Mouse (Mus musculus) myocyte (in vitro differentiated cells): Measurements from ENCODE around the gene Tjp3. TPM values are rescaled to one million over a fixed set of nuclear protein-coding genes. Genes with fewer than 3 reads are reported as not detected.

ENCODE experiments used
- H3K27me3 ChIP-seq: one replicate; pipeline ENCODE4 v1.6.1; 2011; ENCODE audit not compliant: control insufficient read depth, insufficient read depth, insufficient read length
- H3K36me3 ChIP-seq: one replicate; pipeline ENCODE4 v1.6.1; 2011; ENCODE audit not compliant: control insufficient read depth, insufficient read depth
- H3K4me2 ChIP-seq: one replicate; pipeline ENCODE4 v1.6.1; 2011; ENCODE audit warnings: low read depth, control low read depth
- H3K4me3 ChIP-seq: one replicate; pipeline ENCODE4 v1.5.1; 2011; ENCODE audit warnings: mild to moderate bottlenecking, control low read depth, moderate library complexity
- H3K79me2 ChIP-seq: one replicate; pipeline ENCODE4 v1.6.1; 2011; ENCODE audit not compliant: control insufficient read depth, insufficient read depth
- H3ac ChIP-seq: one replicate; pipeline ENCODE4 v1.6.1; 2011; ENCODE audit not compliant: control insufficient read depth, insufficient read length
- CEBPB ChIP-seq: IDR thresholded peaks from 2 replicates; pipeline ENCODE4 v1.6.1; 2011; ENCODE audit warnings: mild to moderate bottlenecking, moderate library complexity; ENCODE audit not compliant: poor library complexity, insufficient read depth, severe bottlenecking
- E2F4 ChIP-seq: IDR thresholded peaks from one replicate; pipeline ENCODE4 v1.6.1; 2011; ENCODE audit warnings: mild to moderate bottlenecking, control low read depth, moderate library complexity; ENCODE audit not compliant: insufficient read depth
- MAX ChIP-seq: IDR thresholded peaks from one replicate; pipeline ENCODE4 v1.6.1; 2011; ENCODE audit warnings: low read depth, mild to moderate bottlenecking, control low read depth
- MYOD1 ChIP-seq, 3 experiments: IDR thresholded peaks; one replicate each; pipeline ENCODE4 v1.6.1; 2011; ENCODE audit warnings: control low read depth in 2 of 3, low read depth in 2 of 3, mild to moderate bottlenecking in 2 of 3, moderate library complexity in 1 of 3; ENCODE audit not compliant: insufficient read length in 2 of 3, control insufficient read depth in 1 of 3
- MYOG ChIP-seq, 3 experiments: IDR thresholded peaks; one replicate each; pipeline ENCODE4 v1.6.1; 2011; ENCODE audit warnings: control low read depth in 2 of 3, low read depth in 2 of 3, mild to moderate bottlenecking in 2 of 3; ENCODE audit not compliant: insufficient read length in 2 of 3, control insufficient read depth in 1 of 3, insufficient read depth in 1 of 3
- POLR2A ChIP-seq: IDR thresholded peaks from one replicate; pipeline ENCODE4 v1.6.1; 2011; ENCODE audit warnings: low read depth, mild to moderate bottlenecking, control low read depth, moderate library complexity; ENCODE audit not compliant: insufficient read length
- POLR2AphosphoS2 ChIP-seq: IDR thresholded peaks from one replicate; pipeline ENCODE4 v1.6.1; 2011; ENCODE audit warnings: low read depth, control low read depth; ENCODE audit not compliant: insufficient read length
- REST ChIP-seq: IDR thresholded peaks from one replicate; pipeline ENCODE4 v1.6.1; 2011; ENCODE audit warnings: mild to moderate bottlenecking, control low read depth, moderate library complexity; ENCODE audit not compliant: insufficient read depth, insufficient read length
- SRF ChIP-seq: IDR thresholded peaks from one replicate; pipeline ENCODE4 v1.6.1; 2011; ENCODE audit warnings: low read depth; ENCODE audit not compliant: control insufficient read depth, insufficient read length
- TCF12 ChIP-seq: IDR thresholded peaks from one replicate; pipeline ENCODE4 v1.6.1; 2011; ENCODE audit warnings: mild to moderate bottlenecking, control low read depth; ENCODE audit not compliant: poor library complexity, insufficient read depth, severe bottlenecking
- TCF3 ChIP-seq: IDR thresholded peaks from one replicate; pipeline ENCODE4 v1.6.1; 2011; ENCODE audit warnings: low read depth, control low read depth; ENCODE audit not compliant: insufficient read length
- USF1 ChIP-seq: IDR thresholded peaks from one replicate; pipeline ENCODE4 v1.6.1; 2011; ENCODE audit warnings: low read depth, mild to moderate bottlenecking, control low read depth, moderate library complexity
- polyA plus RNA-seq: library from polyadenylated mRNA; unstranded; fragments of >200 nt; fragmentation: generic; extraction: Trizol; gene quantifications from one replicate; pipeline ENCODE4 v1.2.1, GENCODE M21; 2012; ENCODE audit warnings: missing spikeins

The Tjp3 gene
- polyA plus RNA-seq, 1 experiment = 0.17 TPM

DNA sequence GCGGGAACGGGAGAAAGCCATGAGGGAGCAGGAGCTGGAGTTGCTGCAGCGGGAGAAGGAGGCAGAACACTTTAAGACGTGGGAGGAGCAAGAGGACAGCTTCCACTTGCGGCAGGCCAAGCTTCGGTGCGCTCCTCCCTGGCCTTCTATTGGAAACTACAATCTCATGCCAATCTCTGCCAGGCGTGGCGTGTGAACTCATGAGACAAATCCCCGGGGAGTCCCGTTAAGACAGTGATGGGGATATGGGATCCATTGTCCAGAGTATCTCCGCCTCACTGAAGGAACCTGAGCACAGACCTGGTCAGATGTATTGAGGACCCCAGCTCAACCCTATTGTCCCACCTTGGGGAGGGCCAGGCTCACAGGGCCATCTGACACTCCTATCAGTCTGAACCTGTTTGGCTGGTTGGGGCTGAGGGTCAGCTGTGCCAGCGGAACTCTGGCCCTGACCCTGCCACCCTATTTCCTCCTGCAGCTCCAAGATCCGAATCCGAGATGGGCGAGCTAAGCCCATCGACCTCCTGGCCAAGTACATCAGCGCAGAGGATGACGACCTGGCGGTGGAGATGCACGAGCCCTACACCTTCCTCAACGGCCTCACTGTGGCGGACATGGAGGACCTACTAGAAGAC lies 31.9 kb upstream of the Tjp3 start:
- H3K36me3 ChIP-seq = peaks cover 10% of the 10 kb centered on the region
- H3K79me2 ChIP-seq = peaks cover 19% of the 10 kb centered on the region
- no peak overlapping the region for H3K4me3 ChIP-seq
- no peaks in the 10 kb centered on the region for H3K27me3 ChIP-seq
- H3ac ChIP-seq = no peak overlapping the region
- no peak for TF ChIP-seq CEBPB
- TF ChIP-seq REST = no peak
- no peak for TF ChIP-seq MYOD1 (IDR thresholded peaks at IDR 0.05; ENCODE audit: control insufficient read depth in 1 of 3, insufficient read length in 2 of 3, low read depth in 2 of 3)
- TF ChIP-seq E2F4 = no peak
- no peak for TF ChIP-seq POLR2A
- no peak for TF ChIP-seq SRF
- TF ChIP-seq USF1 = no peak
- TF ChIP-seq MAX = no peak
- TF ChIP-seq POLR2AphosphoS2 = no peak
- no peak for TF ChIP-seq TCF3
- H3K4me2 ChIP-seq = no peak overlapping the region

DNA sequence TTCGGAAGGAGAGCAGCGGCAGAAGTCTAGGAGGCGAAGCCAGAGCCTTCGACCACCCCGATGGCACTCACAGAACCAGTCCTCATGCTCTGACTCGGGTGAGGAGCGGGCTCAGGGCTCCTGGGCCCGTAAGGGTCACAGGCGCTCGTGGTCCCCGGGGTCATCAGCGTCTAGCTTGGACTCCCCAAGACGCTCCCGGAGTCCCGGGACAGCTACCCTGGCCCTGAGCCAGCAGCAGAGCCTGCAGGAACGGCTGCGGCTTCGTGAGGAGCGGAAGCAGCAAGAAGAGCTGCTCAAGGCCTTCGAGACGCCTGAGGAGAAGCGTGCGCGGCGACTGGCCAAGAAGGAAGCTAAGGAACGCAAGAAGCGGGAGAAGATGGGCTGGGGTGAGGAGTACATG lies 31.1 kb upstream of the Tjp3 start:
- Histone ChIP-seq H3K36me3 (peaks cover 10% of the 10 kb centered on the region), H3K79me2 (peaks cover 19% of the 10 kb centered on the region), H3ac (no peak overlapping the region), H3K4me3 (peak overlapping the region; percentile 69), H3K27me3 (no peaks in the 10 kb centered on the region), H3K4me2 (peak overlapping the region; percentile 99)
- TF ChIP-seq CEBPB (no peak), TCF3 (no peak), REST (no peak), MYOD1 (IDR thresholded peaks at IDR 0.05; ENCODE audit: control insufficient read depth in 1 of 3, insufficient read length in 2 of 3, low read depth in 2 of 3) (no peak), POLR2A (no peak), SRF (no peak), MYOG (IDR thresholded peaks at IDR 0.05; ENCODE audit: control insufficient read depth in 1 of 3, insufficient read depth in 1 of 3, insufficient read length in 2 of 3, low read depth in 2 of 3) (no peak), MAX (no peak), USF1 (no peak)

DNA sequence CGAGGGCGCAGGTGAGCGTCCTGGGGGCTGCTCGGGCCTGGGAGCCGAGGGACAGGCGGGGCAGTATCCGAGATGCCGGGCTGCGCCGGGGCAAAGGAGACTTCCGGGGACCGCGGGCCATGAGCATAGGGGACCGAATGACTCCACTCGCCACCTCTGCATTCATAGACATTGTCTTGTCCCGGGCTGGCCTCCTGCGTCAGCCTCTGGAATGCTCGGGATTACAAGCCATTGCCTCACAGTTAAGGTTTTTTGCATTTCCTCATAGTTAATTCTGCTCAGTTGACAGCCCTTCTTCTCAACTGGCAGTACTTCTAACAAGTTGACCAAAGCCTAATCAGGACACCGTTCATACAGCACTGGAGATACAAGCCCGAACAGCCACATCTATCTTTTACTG lies 30.1 kb upstream of the Tjp3 start:
- Histone ChIP-seq H3K79me2 (peaks cover 19% of the 10 kb centered on the region), H3K36me3 (peaks cover 5% of the 10 kb centered on the region), H3K27me3 (no peaks in the 10 kb centered on the region), H3ac (peak overlapping the region; percentile 66), H3K4me3 (peak overlapping the region; percentile 69), H3K4me2 (peak overlapping the region; percentile 99)
- TF ChIP-seq TCF3 (no peak), TCF12 (no peak), CEBPB (peak; percentile 49), POLR2AphosphoS2 (no peak), MAX (no peak), MYOD1 (IDR thresholded peaks at IDR 0.05; ENCODE audit: control insufficient read depth in 1 of 3, insufficient read length in 2 of 3, low read depth in 2 of 3) (no peak)

DNA sequence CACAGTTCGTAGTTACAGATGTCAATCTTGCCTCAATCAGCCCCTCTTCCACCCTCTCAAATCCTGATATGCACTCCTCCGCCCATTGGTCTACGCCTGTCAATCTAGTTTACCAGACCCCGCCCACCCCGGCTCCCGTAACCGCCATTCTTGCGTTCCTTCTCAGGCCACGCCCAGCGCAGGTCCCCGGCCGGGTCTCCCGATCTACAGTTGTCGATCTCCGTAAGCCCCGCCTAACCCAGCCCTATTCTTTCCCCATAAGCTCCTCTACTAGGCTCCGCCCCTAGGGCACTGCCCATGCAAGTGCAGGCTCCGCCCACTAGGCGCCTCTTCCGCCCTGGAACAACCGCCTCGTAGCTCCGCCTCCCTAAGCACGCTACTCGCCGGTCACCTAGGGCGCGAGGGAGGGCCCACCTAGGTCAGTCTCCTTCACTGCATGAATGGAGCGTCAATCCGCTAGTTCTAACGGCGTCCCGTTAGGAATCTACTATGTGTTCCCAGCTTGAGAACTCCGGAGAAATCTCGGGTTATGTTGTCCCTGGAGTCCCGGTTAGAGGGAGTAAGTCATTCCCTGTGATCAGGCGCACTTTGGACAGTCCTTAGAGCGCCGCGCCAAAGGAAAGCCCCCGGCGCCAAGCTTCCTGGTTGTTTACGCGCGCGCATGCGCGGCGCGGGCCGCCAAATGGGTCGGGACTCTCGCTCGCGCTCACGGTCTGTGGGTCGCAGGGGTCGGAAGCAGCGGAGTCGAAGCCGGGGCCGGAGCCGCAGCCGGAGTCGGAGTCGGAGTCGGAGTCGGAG lies 29.4 kb upstream of the Tjp3 start, which contains the start of gene Cactin:
Gene Cactin, plus strand, starts transcription at position 554 of the 798 bp plus-strand sequence.
- H3K79me2 ChIP-seq = peaks cover 19% of the 10 kb centered on the region
- no peaks in the 10 kb centered on the region for H3K36me3 ChIP-seq
- H3K27me3 ChIP-seq = no peaks in the 10 kb centered on the region
- H3ac ChIP-seq = peak within 1 kb of the TSS; percentile 66
- H3K4me2 ChIP-seq = peak within 1 kb of the TSS; percentile 100
- TF ChIP-seq TCF3 (no peak), CEBPB (no peak), POLR2AphosphoS2 (peak; percentile 29), POLR2A (peak; percentile 68), MAX (peak; percentile 99), REST (no peak), SRF (no peak), E2F4 (peak; percentile 46)
- peak within 1 kb of the TSS; percentile 69 for H3K4me3 ChIP-seq
